Mouse (Mus musculus) heart, embryonic 11.5 days (tissue): ENCODE results near the gene Ipcef1. TPM values are rescaled to one million over a fixed set of nuclear protein-coding genes. Genes with fewer than 3 reads are reported as not detected.

Experiments
- ATAC-seq: fragments of 200-750 bp; cut with Nextera tagmentation; replicated peaks from 2 replicates; pipeline ENCODE4 v1.8.0; 2017; ENCODE audit warnings: moderate library complexity; ENCODE audit not compliant: insufficient number of reproducible peaks, low FRiP score, low TSS enrichment
- H3K27ac ChIP-seq: fragments of 300-500 bp; sonication (generic); 2 replicates; pipeline ENCODE4 v1.5.1; 2014; ENCODE audit warnings: mild to moderate bottlenecking, low read depth, low read length
- H3K27me3 ChIP-seq: fragments of 300-500 bp; sonication (generic); 2 replicates; pipeline ENCODE4 v1.6.1; 2014; ENCODE audit warnings: mild to moderate bottlenecking, low read length, mixed read lengths; ENCODE audit not compliant: control insufficient read depth, insufficient read depth
- H3K36me3 ChIP-seq: fragments of 300-500 bp; sonication (generic); 2 replicates; pipeline ENCODE4 v1.6.1; 2014; ENCODE audit warnings: mild to moderate bottlenecking, low read length, moderate library complexity, mixed read lengths; ENCODE audit not compliant: control insufficient read depth, insufficient read depth
- H3K4me1 ChIP-seq: fragments of 300-500 bp; sonication (generic); 2 replicates; pipeline ENCODE4 v1.6.1; 2014; ENCODE audit warnings: low read length; ENCODE audit not compliant: control insufficient read depth, insufficient read depth
- H3K4me2 ChIP-seq: fragments of 300-500 bp; sonication (generic); 2 replicates; pipeline ENCODE4 v1.6.1; 2014; ENCODE audit warnings: mild to moderate bottlenecking, moderate library complexity
- H3K4me3 ChIP-seq: fragments of 300-500 bp; sonication (generic); 2 replicates; pipeline ENCODE4 v1.5.1; 2014; ENCODE audit warnings: low read depth, low read length
- H3K9ac ChIP-seq: fragments of 300-500 bp; sonication (generic); 2 replicates; pipeline ENCODE4 v1.6.1; 2014; ENCODE audit warnings: mild to moderate bottlenecking, low read depth, low read length, moderate library complexity
- H3K9me3 ChIP-seq: fragments of 300-500 bp; sonication (generic); replicated peaks from 2 replicates; pipeline ENCODE4 v1.6.1; 2016; ENCODE audit warnings: low read length; ENCODE audit not compliant: control insufficient read depth
- WGBS: fragments of 180-500 bp; shearing (Covaris S2); extraction: QIAGEN DNeasy Blood & Tissue Kit; methylation state at CpG from one replicate; pipeline ENCODE4 v1.1.7; 2014; ENCODE audit not compliant: insufficient replicate concordance; 5-methylcytosine and 5-hydroxymethylcytosine counted together
- polyA plus RNA-seq: library from polyadenylated mRNA; unstranded; fragments of >200 nt; fragmentation: Nextera tagmentation; extraction: Ambion mirVana; gene quantifications from 2 replicates; pipeline ENCODE4 v1.2.1, GENCODE M21; 2014

Gene Ipcef1
- polyA plus RNA-seq, 1 experiment from 2014 or later: 0.09 TPM

DNA sequence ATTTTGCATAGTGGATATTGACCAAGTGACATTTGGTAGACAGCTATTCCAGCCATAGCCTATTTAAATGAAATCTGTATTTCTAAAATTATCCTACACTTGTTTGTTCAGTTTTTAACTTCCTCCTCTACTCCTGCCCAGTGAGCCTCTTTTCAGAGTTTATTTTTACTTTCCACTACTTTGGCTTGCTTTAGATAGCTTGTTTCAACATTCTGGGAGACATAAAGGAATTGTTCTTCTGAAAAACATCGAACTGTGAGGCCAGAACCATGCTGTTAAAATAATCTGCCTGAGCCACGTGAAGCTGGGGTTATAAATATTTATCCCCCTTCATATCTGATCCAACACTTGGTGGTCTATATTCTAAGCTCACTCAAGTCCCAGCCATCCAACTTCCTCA is 121.4 kb downstream of the Ipcef1 start:
- WGBS: 43% methylated on average over 2 of the region's 2 CpGs
- Histone ChIP-seq H3K4me2 (no peak overlapping the region), H3K9me3 (no peaks in the 10 kb centered on the region), H3K27ac (no peak overlapping the region), H3K4me1 (no peaks in the 10 kb centered on the region), H3K9ac (no peak overlapping the region), H3K36me3 (no peaks in the 10 kb centered on the region), H3K4me3 (no peak overlapping the region), H3K27me3 (no peaks in the 10 kb centered on the region)
- ATAC-seq: no peak

DNA sequence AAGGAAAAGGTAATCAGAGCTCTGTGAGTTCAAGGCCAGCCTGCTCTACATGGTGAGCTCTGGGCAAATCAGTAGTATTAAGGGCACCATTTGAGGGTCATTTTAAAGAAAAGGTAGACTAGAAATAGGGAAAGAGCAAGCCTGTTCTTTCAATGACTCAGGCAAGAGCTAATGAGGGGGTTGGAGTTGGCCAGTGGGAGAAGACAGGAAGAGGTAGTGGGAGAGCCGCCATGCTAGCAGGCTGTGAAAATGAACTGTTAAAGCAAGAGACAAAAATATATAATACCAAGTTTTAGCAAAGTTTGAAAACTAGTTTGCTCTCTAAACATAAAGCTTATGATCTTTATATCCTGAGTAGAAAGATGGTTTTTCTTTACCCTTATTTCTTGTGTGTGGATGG is 121.9 kb downstream of the Ipcef1 start:
- no peak for ATAC-seq
- no peak overlapping the region for H3K27ac ChIP-seq
- no peaks in the 10 kb centered on the region for H3K36me3 ChIP-seq
- H3K4me1 ChIP-seq: no peaks in the 10 kb centered on the region
- no peak overlapping the region for H3K9ac ChIP-seq
- 75% methylated on average over 1 of the region's 1 CpGs for WGBS
- no peaks in the 10 kb centered on the region for H3K9me3 ChIP-seq
- H3K4me2 ChIP-seq: no peak overlapping the region
- H3K27me3 ChIP-seq: no peaks in the 10 kb centered on the region
- no peak overlapping the region for H3K4me3 ChIP-seq

DNA sequence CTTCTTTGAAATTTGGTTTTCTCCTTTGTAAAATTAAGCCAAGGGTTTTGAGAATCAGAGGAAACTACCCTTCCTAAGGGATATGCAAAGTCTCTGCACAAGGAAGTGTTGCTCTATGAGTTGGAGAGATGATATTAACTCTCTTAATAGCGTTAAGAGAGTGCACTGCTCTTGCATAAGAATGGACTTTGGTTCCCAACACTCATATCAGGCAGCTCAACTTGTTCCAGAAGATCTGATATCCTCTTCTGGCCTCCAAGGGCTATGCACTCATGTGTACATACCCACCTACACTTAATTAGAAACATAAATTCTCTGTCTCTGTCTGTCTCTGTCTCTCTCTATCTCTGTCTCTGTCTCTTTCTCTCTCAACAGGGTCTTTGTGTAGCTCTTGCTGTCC is 123.4 kb downstream of the Ipcef1 start:
- no peaks in the 10 kb centered on the region for H3K4me1 ChIP-seq
- H3K9me3 ChIP-seq: no peaks in the 10 kb centered on the region
- no peak overlapping the region for H3K4me2 ChIP-seq
- ATAC-seq: no peak
- no peaks in the 10 kb centered on the region for H3K27me3 ChIP-seq
- no peaks in the 10 kb centered on the region for H3K36me3 ChIP-seq
- H3K27ac ChIP-seq: no peak overlapping the region
- WGBS: 46% methylated on average over 1 of the region's 1 CpGs
- H3K9ac ChIP-seq: no peak overlapping the region
- H3K4me3 ChIP-seq: no peak overlapping the region

DNA sequence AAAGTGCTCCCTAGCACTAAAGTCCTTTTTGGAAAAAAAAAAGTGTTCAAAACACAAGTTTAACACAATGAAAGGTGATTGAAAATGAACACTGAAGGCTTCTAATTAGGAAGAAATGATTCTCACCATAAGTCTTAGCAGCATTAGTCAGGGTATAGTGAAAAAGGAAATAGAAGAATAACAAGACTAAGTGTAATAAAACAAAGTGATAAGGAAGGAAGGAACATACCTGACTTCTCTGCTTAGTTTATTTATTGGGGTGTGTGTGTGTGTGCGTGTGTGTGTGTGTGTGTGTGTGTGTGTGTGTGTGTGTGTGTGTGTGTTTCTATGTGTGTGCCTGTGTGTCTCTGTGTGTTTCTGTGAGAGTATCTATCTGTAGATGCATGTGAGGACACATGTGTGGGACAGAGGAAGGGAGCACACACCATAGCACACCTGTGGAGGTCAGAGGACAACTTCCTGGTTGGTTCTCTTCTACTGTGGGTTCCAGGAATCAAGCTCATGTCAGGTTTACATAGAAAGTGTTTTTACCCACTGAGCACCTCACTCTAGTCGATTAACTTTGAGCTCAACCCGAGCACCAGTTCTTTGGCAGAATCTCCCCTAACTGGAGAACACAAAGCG is 124.6 kb downstream of the Ipcef1 start:
- H3K9ac ChIP-seq: no peak overlapping the region
- 68% methylated on average over 4 of the region's 4 CpGs for WGBS

DNA sequence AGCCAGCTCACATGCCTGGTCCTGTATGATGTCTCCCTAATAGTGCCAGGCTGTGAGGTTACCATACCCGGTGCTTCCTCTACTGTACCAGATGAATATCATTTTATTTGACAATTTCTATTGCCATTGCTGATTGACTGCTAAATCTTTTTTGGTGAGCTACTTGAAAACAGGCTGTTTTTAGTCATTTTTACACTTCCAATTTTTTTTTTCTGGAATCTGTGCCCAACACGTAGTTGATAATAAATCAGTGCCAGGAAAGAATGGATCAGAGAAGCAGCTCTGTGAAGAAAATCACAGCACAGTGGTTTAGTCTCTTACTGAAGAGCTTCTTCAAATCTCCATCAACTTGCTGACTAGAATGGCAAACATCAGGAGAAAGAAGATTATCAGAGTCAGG is 125.6 kb downstream of the Ipcef1 start:
- H3K4me3 ChIP-seq: no peak overlapping the region
- H3K9me3 ChIP-seq: no peaks in the 10 kb centered on the region
- ATAC-seq: no peak
- H3K36me3 ChIP-seq: no peaks in the 10 kb centered on the region
- no peaks in the 10 kb centered on the region for H3K27me3 ChIP-seq
- H3K9ac ChIP-seq: no peak overlapping the region
- no peak overlapping the region for H3K4me2 ChIP-seq
- H3K27ac ChIP-seq: no peak overlapping the region
- WGBS: 75% methylated on average over 2 of the region's 2 CpGs
- no peaks in the 10 kb centered on the region for H3K4me1 ChIP-seq

More for the DNA sequence above, 124.6 kb downstream of the Ipcef1 start:
- H3K27ac ChIP-seq: no peak overlapping the region
- H3K9me3 ChIP-seq: no peaks in the 10 kb centered on the region
- no peak overlapping the region for H3K4me3 ChIP-seq
- ATAC-seq: no peak
- no peaks in the 10 kb centered on the region for H3K36me3 ChIP-seq
- H3K4me1 ChIP-seq: no peaks in the 10 kb centered on the region
- no peaks in the 10 kb centered on the region for H3K27me3 ChIP-seq
- no peak overlapping the region for H3K4me2 ChIP-seq

DNA sequence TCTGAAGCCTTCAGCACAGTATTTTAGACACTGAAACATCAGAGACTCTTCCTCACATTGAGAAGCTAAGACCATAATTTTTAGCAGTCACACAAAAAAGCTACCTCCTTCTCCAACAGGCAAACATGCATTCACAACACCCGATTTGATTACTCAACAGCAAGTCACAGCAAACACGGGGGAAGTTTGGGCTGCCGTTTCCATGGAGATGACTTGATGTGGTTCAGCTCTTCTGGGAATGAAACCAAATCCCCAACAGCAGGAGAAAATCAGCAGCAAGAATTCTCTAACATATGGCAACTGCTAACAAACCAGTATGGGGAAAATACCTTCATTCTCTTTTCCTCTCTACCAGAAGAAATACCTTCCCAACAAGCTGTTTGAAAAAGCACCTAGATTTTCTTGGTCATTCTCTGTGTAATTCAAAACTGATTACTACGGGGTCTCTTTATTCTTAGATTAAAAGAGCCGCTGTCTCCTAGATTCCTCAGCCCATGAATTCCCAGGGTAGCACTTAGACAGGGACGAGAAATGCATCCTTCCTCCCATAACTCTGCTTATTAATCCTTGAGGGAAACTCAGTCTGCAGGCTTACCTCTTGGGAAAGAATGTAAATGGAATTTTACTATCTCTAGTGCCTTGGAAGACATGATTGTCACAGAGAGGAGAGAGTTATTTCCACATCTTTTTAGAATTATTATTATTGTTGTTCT is 135.6 kb downstream of the Ipcef1 start:
- H3K9ac ChIP-seq: no peak overlapping the region
- H3K4me2 ChIP-seq: no peak overlapping the region
- 38% methylated on average over 6 of the region's 6 CpGs for WGBS
- H3K4me3 ChIP-seq: no peak overlapping the region
- no peaks in the 10 kb centered on the region for H3K4me1 ChIP-seq
- no peak overlapping the region for H3K27ac ChIP-seq
- H3K27me3 ChIP-seq: no peaks in the 10 kb centered on the region
- no peaks in the 10 kb centered on the region for H3K9me3 ChIP-seq
- no peak for ATAC-seq
- no peaks in the 10 kb centered on the region for H3K36me3 ChIP-seq

DNA sequence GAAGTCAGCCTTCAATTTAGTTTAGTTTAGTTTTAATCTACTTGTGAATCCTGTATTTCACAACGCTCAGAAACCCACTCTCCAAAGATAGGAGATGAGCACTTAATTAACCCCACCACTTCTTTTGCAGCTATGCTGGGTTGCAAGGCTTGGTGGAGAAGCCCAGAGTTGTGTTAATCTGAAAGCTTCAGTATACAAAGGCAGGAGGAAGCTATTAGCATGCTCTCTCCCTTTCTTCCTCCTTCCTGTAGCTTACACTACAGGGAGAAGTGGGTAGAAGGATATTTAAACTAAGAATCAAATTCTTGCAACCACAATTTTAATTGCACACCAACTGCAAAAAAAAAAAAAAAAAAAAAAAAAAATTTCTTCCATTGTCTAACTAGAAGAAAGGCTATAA is 136.3 kb downstream of the Ipcef1 start:
- WGBS: 35% methylated on average over 1 of the region's 1 CpGs
- Histone ChIP-seq H3K4me2 (no peak overlapping the region), H3K36me3 (no peaks in the 10 kb centered on the region)

DNA sequence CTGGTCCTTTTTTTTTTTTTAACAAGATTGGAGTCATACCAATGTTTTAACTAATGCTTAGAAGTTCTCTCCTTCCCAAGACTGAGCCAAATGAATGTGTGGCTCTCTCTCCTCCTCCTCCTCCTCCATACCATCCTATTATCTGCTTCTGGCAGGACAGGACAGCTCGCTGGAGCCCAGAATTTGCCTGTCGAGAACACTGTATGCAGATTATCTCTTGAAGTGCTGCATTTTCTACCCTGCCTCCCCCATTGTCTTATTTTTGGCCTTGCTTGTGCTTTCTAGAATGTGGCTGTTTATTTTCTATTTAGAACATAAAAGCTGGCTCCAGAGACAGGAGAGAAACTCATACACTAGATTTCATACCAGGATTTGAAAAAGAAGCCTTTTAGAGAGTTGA is 142.5 kb downstream of the Ipcef1 start:
- WGBS: 54% methylated on average over 2 of the region's 2 CpGs
- no peak overlapping the region for H3K4me3 ChIP-seq
- H3K9ac ChIP-seq: no peak overlapping the region
- H3K4me2 ChIP-seq: no peak overlapping the region
- no peaks in the 10 kb centered on the region for H3K27me3 ChIP-seq
- ATAC-seq: no peak
- H3K27ac ChIP-seq: no peak overlapping the region
- no peaks in the 10 kb centered on the region for H3K36me3 ChIP-seq
- H3K4me1 ChIP-seq: no peaks in the 10 kb centered on the region
- no peaks in the 10 kb centered on the region for H3K9me3 ChIP-seq

More for the DNA sequence above, 136.3 kb downstream of the Ipcef1 start:
- no peaks in the 10 kb centered on the region for H3K9me3 ChIP-seq
- H3K4me3 ChIP-seq: no peak overlapping the region
- H3K4me1 ChIP-seq: no peaks in the 10 kb centered on the region
- no peak overlapping the region for H3K9ac ChIP-seq
- ATAC-seq: no peak
- no peaks in the 10 kb centered on the region for H3K27me3 ChIP-seq
- H3K27ac ChIP-seq: no peak overlapping the region
